ENCODE assay signal across 17 mouse cellular contexts in genomic region chr5:65094902-65095545, GRCm38 (mm10). TPM values are rescaled to one million over a fixed set of nuclear protein-coding genes. Genes with fewer than 3 reads are reported as not detected.
"Had no signal": no experiment of that assay in that cellular context is flagged by ENCODE, and none has a peak within 500 bp of the region (broad histone marks: within the 10 kb centered on the region; RNA-seq: fewer than 3 reads in every experiment).

No protein-coding gene starts in this region.

- ATAC-seq: intestine, postnatal 0 days; midbrain, embryonic 13.5 days; midbrain, embryonic 16.5 days had no signal

- H3K9ac ChIP-seq: limb, embryonic 12.5 days; limb, embryonic 15.5 days; liver, embryonic 13.5 days; lung, embryonic 15.5 days; midbrain, embryonic 13.5 days had no signal

- H3K9me3 ChIP-seq: limb, embryonic 12.5 days; limb, embryonic 15.5 days; liver, embryonic 13.5 days; lung, embryonic 15.5 days; megakaryocyte, embryonic 14.5 days; midbrain, embryonic 10.5 days; midbrain, embryonic 13.5 days had no signal

- H3K27me3 ChIP-seq: limb, embryonic 12.5 days; limb, embryonic 15.5 days; liver, embryonic 13.5 days; lung, embryonic 15.5 days; midbrain, embryonic 13.5 days had no signal

- H3K36me3 ChIP-seq: limb, embryonic 12.5 days; limb, embryonic 15.5 days; liver, embryonic 13.5 days; lung, embryonic 15.5 days; midbrain, embryonic 10.5 days; midbrain, embryonic 13.5 days had no signal

- DNase-seq: kidney, adult 2 months; kidney, postnatal 25 days; layer of hippocampus, adult 9-11 months; liver, embryonic 13.5 days; thymus, postnatal 25 days had no signal

- H3K27ac ChIP-seq: kidney, postnatal 0 days; layer of hippocampus, adult 2 months; limb, embryonic 15.5 days; liver, embryonic 13.5 days; lung, embryonic 15.5 days; macrophage; midbrain, embryonic 10.5 days; midbrain, embryonic 13.5 days had no signal

- H3K4me2 ChIP-seq: limb, embryonic 12.5 days; limb, embryonic 15.5 days; liver, embryonic 13.5 days; lung, embryonic 15.5 days; midbrain, embryonic 13.5 days had no signal

- H3K4me3 ChIP-seq: layer of hippocampus, adult 2 months; limb, embryonic 12.5 days; limb, embryonic 15.5 days; liver, embryonic 13.5 days; lung, embryonic 15.5 days; megakaryocyte, embryonic 14.5 days; midbrain, embryonic 10.5 days; midbrain, embryonic 13.5 days had no signal

- H3K4me1 ChIP-seq: midbrain, embryonic 10.5 days; midbrain, embryonic 13.5 days had no signal

RNA-seq across cellular contexts. Expression of gene Tmem156, which starts 3.1 kb away (rescaled TPM):
- polyA plus RNA-seq: limb, embryonic 12.5 days; midbrain, embryonic 10.5 days; midbrain, embryonic 13.5 days; midbrain, embryonic 16.5 days; neural tube, embryonic 14.5 days had no signal
